18 mouse cellular contexts compared by ENCODE assay signal in the genomic region with DNA sequence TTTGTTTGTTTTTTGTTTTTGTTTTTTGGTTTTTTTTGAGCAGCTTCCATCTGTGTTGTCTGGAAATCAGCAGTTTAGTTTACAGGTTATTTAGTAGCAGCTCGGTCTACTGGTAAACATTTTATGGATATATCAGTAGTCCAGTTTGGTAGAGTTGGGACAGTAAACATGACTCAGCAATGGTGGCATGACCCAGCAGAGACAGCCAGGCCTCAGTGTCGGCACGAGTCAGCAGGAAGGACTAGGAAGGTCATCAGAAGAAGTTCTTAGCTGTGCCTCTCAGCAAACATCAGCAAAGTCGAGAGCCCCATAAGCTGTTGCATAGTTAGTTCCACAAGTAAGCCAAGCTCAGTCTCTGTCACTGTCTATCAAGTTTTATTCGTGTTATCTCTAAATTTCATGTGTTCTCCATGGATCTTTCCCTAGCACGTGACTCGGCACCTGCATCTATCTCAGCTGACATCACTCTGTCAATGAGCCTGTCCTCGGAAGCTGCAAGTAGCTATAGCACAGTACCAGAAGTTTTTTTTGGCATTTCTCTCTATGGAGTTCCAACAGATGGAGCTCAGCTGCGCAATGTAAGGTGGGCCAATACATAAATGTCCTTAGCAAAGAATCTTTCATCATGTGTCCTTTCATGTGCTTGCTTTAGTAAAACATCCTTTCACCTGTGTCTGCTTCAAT.
DNase-seq lines count a peak whose midpoint lies in the region; ATAC-seq and TF ChIP-seq lines count a peak whose summit lies in the region.
"Had no signal": no experiment of that assay in that cellular context is flagged by ENCODE, and none has a peak within 500 bp of the region (broad histone marks: within the 10 kb centered on the region; RNA-seq: fewer than 3 reads in every experiment).

No protein-coding gene starts in this region.

- H3K4me2 ChIP-seq in forebrain, postnatal 0 days (ENCODE audit: low read depth): no peak overlapping the region
- H3K4me2 ChIP-seq in forebrain, embryonic 16.5 days (ENCODE audit: low read length): no peak overlapping the region
- H3K4me2 ChIP-seq: embryonic facial prominence, embryonic 13.5 days; forebrain, embryonic 12.5 days; hindbrain, embryonic 15.5 days; limb, embryonic 13.5 days; midbrain, embryonic 13.5 days had no signal

- no peaks in the 10 kb centered on the region for H3K27me3 ChIP-seq in forebrain, postnatal 0 days (ENCODE audit: insufficient read depth, low read length)
- H3K27me3 ChIP-seq in forebrain, embryonic 16.5 days (replicated peaks; ENCODE audit: control insufficient read depth, insufficient read depth, low read length): no peaks in the 10 kb centered on the region
- H3K27me3 ChIP-seq: CH12.LX; embryonic facial prominence, embryonic 13.5 days; forebrain, embryonic 12.5 days; hindbrain, embryonic 15.5 days; midbrain, embryonic 13.5 days had no signal

- ATAC-seq in forebrain, postnatal 0 days: no peak
- no peak for ATAC-seq in forebrain, embryonic 16.5 days
- ATAC-seq: intestine, embryonic 16.5 days; midbrain, embryonic 13.5 days had no signal

- no peak overlapping the region for H3K27ac ChIP-seq in forebrain, postnatal 0 days (ENCODE audit: low read depth, low read length)
- no peak overlapping the region for H3K27ac ChIP-seq in forebrain, embryonic 16.5 days (ENCODE audit: low read length)
- H3K27ac ChIP-seq: embryonic facial prominence, embryonic 13.5 days; hindbrain, embryonic 15.5 days; limb, embryonic 13.5 days; midbrain, embryonic 13.5 days had no signal

- H3K9ac ChIP-seq in forebrain, postnatal 0 days: no peak overlapping the region
- no peak overlapping the region for H3K9ac ChIP-seq in forebrain, embryonic 16.5 days (replicated peaks; ENCODE audit: low read depth, low read length)
- H3K9ac ChIP-seq: embryonic facial prominence, embryonic 13.5 days; forebrain, embryonic 12.5 days; hindbrain, embryonic 15.5 days; limb, embryonic 13.5 days; midbrain, embryonic 13.5 days had no signal

- H3K36me3 ChIP-seq in forebrain, postnatal 0 days (ENCODE audit: insufficient read depth): no peaks in the 10 kb centered on the region
- H3K36me3 ChIP-seq in forebrain, embryonic 16.5 days (ENCODE audit: control insufficient read depth, insufficient read depth): no peaks in the 10 kb centered on the region
- H3K36me3 ChIP-seq: embryonic facial prominence, embryonic 13.5 days; forebrain, embryonic 12.5 days; hindbrain, embryonic 15.5 days; limb, embryonic 13.5 days; midbrain, embryonic 13.5 days had no signal

- WGBS in forebrain, postnatal 0 days: 84% methylated on average over 9 of the region's 9 CpGs
- 88% methylated on average over 9 of the region's 9 CpGs for WGBS in forebrain, embryonic 16.5 days

- no peaks in the 10 kb centered on the region for H3K9me3 ChIP-seq in forebrain, postnatal 0 days (ENCODE audit: low read length)
- no peaks in the 10 kb centered on the region for H3K9me3 ChIP-seq in forebrain, embryonic 16.5 days (ENCODE audit: control insufficient read depth, low read length)
- H3K9me3 ChIP-seq: embryonic facial prominence, embryonic 13.5 days; forebrain, embryonic 12.5 days; hindbrain, embryonic 15.5 days; midbrain, embryonic 13.5 days had no signal

- no peak for TF ChIP-seq CTCF in forebrain, postnatal 0 days (IDR thresholded peaks at IDR 0.05; ENCODE audit: low read depth)

- no peak overlapping the region for H3K4me3 ChIP-seq in forebrain, postnatal 0 days (ENCODE audit: low read depth, low read length)
- no peak overlapping the region for H3K4me3 ChIP-seq in forebrain, embryonic 16.5 days (replicated peaks; ENCODE audit: low read length)
- H3K4me3 ChIP-seq: embryonic facial prominence, embryonic 13.5 days; forebrain, embryonic 12.5 days; hindbrain, embryonic 15.5 days; limb, embryonic 13.5 days; midbrain, embryonic 13.5 days had no signal

- no peaks in the 10 kb centered on the region for H3K4me1 ChIP-seq in forebrain, postnatal 0 days (ENCODE audit: insufficient read depth)
- H3K4me1 ChIP-seq in forebrain, embryonic 16.5 days (replicated peaks; ENCODE audit: control insufficient read depth, insufficient read depth, low read length): peaks cover 9% of the 10 kb centered on the region
- H3K4me1 ChIP-seq: forebrain, embryonic 12.5 days had no signal

- peak; percentile 20 for DNase-seq in forebrain, postnatal 0 days
- DNase-seq in right cerebral cortex, adult 18-20 months: peak; percentile 26
- no peak for DNase-seq in right cerebral cortex, adult 2 months (ENCODE audit: low spot score in 2 of 2)
- DNase-seq in liver (peak; percentile 85), MN1 (ENCODE audit: low spot score) (no peak)
- no peak for DNase-seq in ovary, adult 18-20 months (ENCODE audit: low spot score)
- no peak for DNase-seq in kidney, postnatal 25 days
- DNase-seq: adrenal gland, postnatal 14 days; cerebellum, adult 9-11 months; heart, postnatal 36 days had no signal

Comparison
In these comparisons a context has a peak if more than half of its experiments do, and no peak if none do; other contexts are left out.
1. DNase-seq: peak in forebrain, postnatal 0 days (single experiment), right cerebral cortex, adult 18-20 months (single experiment) and liver (single experiment); none in right cerebral cortex, adult 2 months (0 of 2), ovary, adult 18-20 months (single experiment), kidney, postnatal 25 days (0 of 2) and MN1 (single experiment).